Mouse (Mus musculus) CH12.LX (cell line): Measurements from ENCODE around the gene Tet2. TPM values are rescaled to one million over a fixed set of nuclear protein-coding genes. Genes with fewer than 3 reads are reported as not detected.

Experiments
- DNase-seq: peaks from one replicate; pipeline ENCODE4 v3.0.0-alpha.2; 2013; ENCODE audit errors: extremely low read depth
- H3K27ac ChIP-seq: 2 replicates; pipeline ENCODE4 v1.5.1; 2012; ENCODE audit warnings: low read depth, mild to moderate bottlenecking, control low read depth, moderate library complexity; ENCODE audit not compliant: insufficient read depth
- H3K27me3 ChIP-seq: replicated peaks from 2 replicates; pipeline ENCODE3; 2012; ENCODE audit warnings: inconsistent platforms
- H3K36me3 ChIP-seq, 2 experiments: replicated peaks in 1 of 2; 2 replicates each; pipeline versions ENCODE3 to v1.6.1; 2012; ENCODE audit warnings: inconsistent platforms in 1 of 2, low read length in 1 of 2, mild to moderate bottlenecking in 1 of 2, mixed read lengths in 1 of 2, moderate library complexity in 1 of 2; ENCODE audit not compliant: control insufficient read depth in 1 of 2, insufficient read depth in 1 of 2
- H3K4me1 ChIP-seq, 2 experiments: 2 replicates each; pipeline ENCODE4 v1.6.1; 2012; ENCODE audit warnings: inconsistent platforms in 1 of 2, moderate library complexity in 1 of 2; ENCODE audit not compliant: insufficient read depth in 2 of 2, control insufficient read depth in 1 of 2
- H3K4me2 ChIP-seq: 2 replicates; pipeline ENCODE4 v1.6.1; 2012; ENCODE audit warnings: low read depth, mild to moderate bottlenecking, control low read depth; ENCODE audit not compliant: poor library complexity, insufficient read depth, severe bottlenecking
- H3K4me3 ChIP-seq, 3 experiments: fragments of 150-350 bp in 1 of 3; sonication (generic) in 1 of 3; replicated peaks in 1 of 3; 2 replicates each; pipeline versions ENCODE3 to v1.5.1; 2011 to 2012; ENCODE audit warnings: low read depth in 2 of 3, low read length in 2 of 3, mild to moderate bottlenecking in 2 of 3, moderate library complexity in 2 of 3, control low read depth in 1 of 3, improper control_type of control experiment in 1 of 3, inconsistent platforms in 1 of 3, mixed read lengths in 1 of 3; ENCODE audit not compliant: poor library complexity in 1 of 3
- H3K79me2 ChIP-seq: replicated peaks from 2 replicates; pipeline ENCODE4 v1.6.1; 2012; ENCODE audit warnings: mild to moderate bottlenecking, moderate library complexity; ENCODE audit not compliant: control insufficient read depth, poor library complexity, insufficient read depth, severe bottlenecking; ENCODE audit errors: extremely low read depth
- H3K9ac ChIP-seq: 2 replicates; pipeline ENCODE4 v1.6.1; 2012; ENCODE audit warnings: low read depth, mild to moderate bottlenecking, control low read depth, moderate library complexity; ENCODE audit not compliant: insufficient read depth
- H3K9me3 ChIP-seq: replicated peaks from 2 replicates; pipeline ENCODE3; 2012; ENCODE audit warnings: low read length, inconsistent platforms, mixed read lengths
- CHD1 ChIP-seq: IDR thresholded peaks from 2 replicates; pipeline ENCODE4 v1.6.1; 2012; ENCODE audit warnings: low read depth, low read length, improper control_type of control experiment, inconsistent platforms
- CHD2 ChIP-seq: IDR thresholded peaks from 2 replicates; pipeline ENCODE4 v1.6.1; 2011; ENCODE audit warnings: low read length, improper control_type of control experiment
- ELF1 ChIP-seq: IDR thresholded peaks from 2 replicates; pipeline ENCODE4 v1.6.1; 2014; ENCODE audit warnings: low read depth, mild to moderate bottlenecking, inconsistent platforms, low read length, improper control_type of control experiment
- EP300 ChIP-seq: IDR thresholded peaks from 2 replicates; pipeline ENCODE4 v1.6.1; 2011; ENCODE audit warnings: low read length, improper control_type of control experiment
- ETS1 ChIP-seq: conservative IDR thresholded peaks from 2 replicates; pipeline ENCODE4 v1.6.1; 2012; ENCODE audit warnings: low read depth, mild to moderate bottlenecking, inconsistent platforms, low read length, improper control_type of control experiment, moderate library complexity
- GABPA ChIP-seq: IDR thresholded peaks from 2 replicates; pipeline ENCODE4 v1.6.1; 2012; ENCODE audit warnings: low read depth, low read length, improper control_type of control experiment, inconsistent platforms; ENCODE audit not compliant: insufficient replicate concordance
- HCFC1 ChIP-seq: IDR thresholded peaks from 2 replicates; pipeline ENCODE4 v1.6.1; 2012; ENCODE audit warnings: low read depth, mild to moderate bottlenecking, inconsistent platforms, low read length, improper control_type of control experiment
- IRF4 ChIP-seq: IDR thresholded peaks from 2 replicates; pipeline ENCODE4 v1.6.1; 2014; ENCODE audit warnings: low read depth, mild to moderate bottlenecking, inconsistent platforms, low read length, improper control_type of control experiment
- JUN ChIP-seq: IDR thresholded peaks from 2 replicates; pipeline ENCODE4 v1.6.1; 2011; ENCODE audit warnings: low read depth, mild to moderate bottlenecking, low read length, improper control_type of control experiment, moderate library complexity; ENCODE audit not compliant: insufficient read depth
- JUND ChIP-seq: conservative IDR thresholded peaks from 2 replicates; pipeline ENCODE4 v1.6.1; 2011; ENCODE audit warnings: low read depth, low read length, improper control_type of control experiment
- MAFK ChIP-seq: IDR thresholded peaks from 2 replicates; pipeline ENCODE4 v1.6.1; 2011; ENCODE audit warnings: low read length, improper control_type of control experiment; ENCODE audit not compliant: insufficient replicate concordance
- MAX ChIP-seq: IDR thresholded peaks from 2 replicates; pipeline ENCODE4 v1.6.1; 2011; ENCODE audit warnings: low read length, improper control_type of control experiment
- MAZ ChIP-seq: IDR thresholded peaks from 2 replicates; pipeline ENCODE4 v1.6.1; 2012; ENCODE audit warnings: low read depth, mild to moderate bottlenecking, inconsistent platforms, low read length, improper control_type of control experiment, moderate library complexity
- MEF2A ChIP-seq: IDR thresholded peaks from 2 replicates; pipeline ENCODE4 v1.6.1; 2014; ENCODE audit warnings: low read depth, mild to moderate bottlenecking, inconsistent platforms, low read length, improper control_type of control experiment, borderline replicate concordance
- MYC ChIP-seq: IDR thresholded peaks from 2 replicates; pipeline ENCODE4 v1.6.1; 2011; ENCODE audit warnings: low read depth, mild to moderate bottlenecking, improper control_type of control experiment, low read length
- NELFE ChIP-seq: IDR thresholded peaks from 2 replicates; pipeline ENCODE4 v1.6.1; 2011; ENCODE audit warnings: low read depth, low read length, improper control_type of control experiment
- POLR2A ChIP-seq: IDR thresholded peaks from 2 replicates; pipeline ENCODE4 v1.6.1; 2011; ENCODE audit warnings: low read depth, mild to moderate bottlenecking, improper control_type of control experiment, low read length
- POLR2AphosphoS2 ChIP-seq: IDR thresholded peaks from 2 replicates; pipeline ENCODE4 v1.6.1; 2011; ENCODE audit warnings: low read depth, low read length, improper control_type of control experiment
- RCOR1 ChIP-seq: conservative IDR thresholded peaks from 2 replicates; pipeline ENCODE4 v1.6.1; 2012; ENCODE audit warnings: low read depth, mild to moderate bottlenecking, inconsistent platforms, low read length, improper control_type of control experiment
- SIN3A ChIP-seq: IDR thresholded peaks from 2 replicates; pipeline ENCODE4 v1.6.1; 2012; ENCODE audit warnings: low read length, improper control_type of control experiment, inconsistent platforms
- SMC3 ChIP-seq: IDR thresholded peaks from 2 replicates; pipeline ENCODE4 v1.6.1; 2011; ENCODE audit warnings: low read depth, low read length, improper control_type of control experiment
- TBP ChIP-seq: conservative IDR thresholded peaks from 2 replicates; pipeline ENCODE4 v1.6.1; 2011; ENCODE audit warnings: low read depth, low read length, improper control_type of control experiment
- TCF12 ChIP-seq: IDR thresholded peaks from 2 replicates; pipeline ENCODE4 v1.6.1; 2014; ENCODE audit warnings: low read depth, mild to moderate bottlenecking, inconsistent platforms, low read length, improper control_type of control experiment
- UBTF ChIP-seq: IDR thresholded peaks from 2 replicates; pipeline ENCODE4 v1.6.1; 2012; ENCODE audit warnings: low read depth, mild to moderate bottlenecking, inconsistent platforms, low read length, improper control_type of control experiment, moderate library complexity
- USF2 ChIP-seq: conservative IDR thresholded peaks from 2 replicates; pipeline ENCODE4 v1.6.1; 2011; ENCODE audit warnings: low read depth, low read length, improper control_type of control experiment
- ZC3H11A ChIP-seq: IDR thresholded peaks from 2 replicates; pipeline ENCODE4 v1.6.1; 2012; ENCODE audit warnings: low read depth, mild to moderate bottlenecking, inconsistent platforms, low read length, improper control_type of control experiment
- ZMIZ1 ChIP-seq: IDR thresholded peaks from 2 replicates; pipeline ENCODE4 v1.6.1; 2012; ENCODE audit warnings: low read depth, mild to moderate bottlenecking, inconsistent platforms, low read length, improper control_type of control experiment
- dilution Hi-C: fragments of 300-500 bp; cut with MboI; formaldehyde crosslinking; loops from 2 replicates; pipeline ENCODE4 v1.14.3; 2020; ENCODE audit warnings: low sequenced_read_pairs; ENCODE audit not compliant: extremely low pct_unique_long_range_greater_than_20kb, extremely low pct_ligation_motif_present
- in situ Hi-C: fragments of 300-500 bp; cut with MboI; formaldehyde crosslinking; loops from 3 replicates; pipeline ENCODE4 v1.14.3; 2019; ENCODE audit warnings: low sequenced_read_pairs, low pct_ligation_motif_present, low pct_unique_long_range_greater_than_20kb, mixed read lengths
- polyA plus RNA-seq: library from polyadenylated mRNA; unstranded; fragments of >175 nt; gene quantifications from 2 replicates; pipeline ENCODE4 v1.2.1, GENCODE M21; 2012; ENCODE audit warnings: low read depth; ENCODE audit not compliant: insufficient read length
- total RNA-seq, 2 experiments: library from RNA; depleted of rRNA; stranded (reverse); fragments of 300-350 nt in 1 of 2; fragments of >200 nt in 1 of 2; gene quantifications; 2 replicates each; pipeline ENCODE4 v1.2.3; 2012 to 2014

Gene Tet2
- total and polyA plus RNA-seq, 3 experiments, result 38.5 to 78.5 (median 51.3) TPM

- peak; percentile 91; the same call in 1 of the 2 replicates for TF ChIP-seq CHD1
- peak; percentile 74 for TF ChIP-seq TBP
- peak; percentile 99 for TF ChIP-seq MEF2A
- peak; percentile 95 for TF ChIP-seq MAZ
- TF ChIP-seq HCFC1, result peak; percentile 49; the same call in 1 of the 2 replicates
- peak; percentile 90 for TF ChIP-seq MYC
Measured at GRCm38 (mm10) chr3:133436919-133437320, 108.0 kb downstream of the Tet2 start (continued).

GRCm38 (mm10) chr3:133436279-133436860 is 108.6 kb downstream of the Tet2 start:
- TF ChIP-seq NELFE (peak; percentile 3; the same call in 1 of the 2 replicates), UBTF (0 out of 2 replicates have a peak, but pooled peaks have one; percentile 13), IRF4 (peak; percentile 84), ZMIZ1 (no peak), EP300 (peak; percentile 72), GABPA (no peak), JUN (peak; percentile 22; the same call in 1 of the 2 replicates), JUND (peak; percentile 88)
- peaks cover 9% of the 10 kb centered on the region for H3K9me3 ChIP-seq
- peaks cover 15 to 27% of the 10 kb centered on the region in 2 experiments for H3K4me1 ChIP-seq
- no peak overlapping the region for H3K4me3 ChIP-seq
- dilution Hi-C loops, result no loop called here
- H3K27ac ChIP-seq, result peak overlapping the region; percentile 98
- H3K9ac ChIP-seq, result peak overlapping the region; percentile 61
- H3K4me2 ChIP-seq, result peak overlapping the region; percentile 69
- in situ Hi-C loops, result no loop called here
- DNase-seq, result peak; percentile 38
- H3K79me2 ChIP-seq, result no peaks in the 10 kb centered on the region
- H3K27me3 ChIP-seq, result no peaks in the 10 kb centered on the region
- no peaks in the 10 kb centered on the region for H3K36me3 ChIP-seq

GRCm38 (mm10) chr3:133435774-133436148 is 109.2 kb downstream of the Tet2 start:
- peak overlapping the region; percentile 98 for H3K27ac ChIP-seq
- no peaks in the 10 kb centered on the region for H3K36me3 ChIP-seq
- H3K4me3 ChIP-seq, result no peak overlapping the region
- no peaks in the 10 kb centered on the region for H3K79me2 ChIP-seq
- peak overlapping the region; percentile 1; the same call in 1 of the 2 replicates for H3K9ac ChIP-seq
- peaks cover 15 to 27% of the 10 kb centered on the region in 2 experiments for H3K4me1 ChIP-seq
- peaks cover 9% of the 10 kb centered on the region for H3K9me3 ChIP-seq
- peak overlapping the region; percentile 1; the same call in 1 of the 2 replicates for H3K4me2 ChIP-seq
- in situ Hi-C loops, result no loop called here
- DNase-seq, result peak; percentile 51
- TF ChIP-seq TCF12 (peak; percentile 65; the same call in 1 of the 2 replicates), POLR2A (no peak), MYC (peak; percentile 38; the same call in 1 of the 2 replicates), ETS1 (peak; percentile 68; the same call in 1 of the 2 replicates), CHD2 (peak; percentile 90), ZMIZ1 (no peak), POLR2AphosphoS2 (no peak), USF2 (no peak), MEF2A (no peak; the same call in 1 of the 2 replicates), MAFK (0 out of 2 replicates have a peak, but pooled peaks have one; percentile 16), EP300 (peak; percentile 94), ELF1 (no peak), MAX (no peak), MAZ (peak; percentile 74; the same call in 1 of the 2 replicates), SMC3 (peak; percentile 9; the same call in 1 of the 2 replicates), JUN (peak; percentile 65; the same call in 1 of the 2 replicates), RCOR1 (0 out of 2 replicates have a peak, but pooled peaks have one; percentile 55), SIN3A (peak; percentile 43; the same call in 1 of the 2 replicates), ZC3H11A (no peak), IRF4 (peak; percentile 68)
- no peaks in the 10 kb centered on the region for H3K27me3 ChIP-seq
- dilution Hi-C loops, result no loop called here
